Mouse (Mus musculus) ES-E14 (cell line): ENCODE results near the gene Ankrd7. TPM values are rescaled to one million over a fixed set of nuclear protein-coding genes. Genes with fewer than 3 reads are reported as not detected.

Source experiments
- DNase-seq: peaks from one replicate; pipeline ENCODE4 v3.0.0-alpha.2; 2013; ENCODE audit warnings: low read depth, low spot score
- H3K27ac ChIP-seq: 2 replicates; pipeline ENCODE4 v1.5.1; 2012; ENCODE audit warnings: low read depth, mild to moderate bottlenecking, low read length, moderate library complexity, mixed read lengths; ENCODE audit not compliant: poor library complexity, insufficient read depth, severe bottlenecking
- H3K36me3 ChIP-seq: 2 replicates; pipeline ENCODE4 v1.6.1; 2012; ENCODE audit warnings: mild to moderate bottlenecking, low read length, moderate library complexity, mixed read lengths; ENCODE audit not compliant: control insufficient read depth, poor library complexity, insufficient read depth, severe bottlenecking
- H3K4me1 ChIP-seq, 2 experiments: fragments of 150-350 bp in 1 of 2; sonication (generic) in 1 of 2; 2 replicates each; pipeline ENCODE4 v1.6.1; 2012; ENCODE audit warnings: low read length in 2 of 2, mild to moderate bottlenecking in 1 of 2, mixed read lengths in 1 of 2; ENCODE audit not compliant: control insufficient read depth in 2 of 2, insufficient read depth in 2 of 2, poor library complexity in 1 of 2
- H3K4me3 ChIP-seq, 2 experiments: fragments of 150-350 bp in 1 of 2; sonication (generic) in 1 of 2; 2 replicates each; pipeline ENCODE4 v1.5.1; 2012; ENCODE audit warnings: low read length in 2 of 2, low read depth in 1 of 2, mild to moderate bottlenecking in 1 of 2, mixed read lengths in 1 of 2; ENCODE audit not compliant: insufficient read depth in 1 of 2, poor library complexity in 1 of 2, severe bottlenecking in 1 of 2
- H3K9ac ChIP-seq: 2 replicates; pipeline ENCODE4 v1.6.1; 2012; ENCODE audit warnings: low read depth, mild to moderate bottlenecking, low read length, mixed read lengths; ENCODE audit not compliant: poor library complexity, insufficient read depth, severe bottlenecking
- H3K9me3 ChIP-seq: fragments of 150-350 bp; sonication (generic); 2 replicates; pipeline ENCODE4 v1.6.1; 2012; ENCODE audit warnings: low read depth, mild to moderate bottlenecking, low read length; ENCODE audit not compliant: control insufficient read depth, insufficient read depth
- CHD2 ChIP-seq: IDR thresholded peaks from 2 replicates; pipeline ENCODE4 v1.6.1; 2014; ENCODE audit warnings: mild to moderate bottlenecking, low read depth, low read length, inconsistent platforms
- HCFC1 ChIP-seq: IDR thresholded peaks from 2 replicates; pipeline ENCODE4 v1.6.1; 2012; ENCODE audit warnings: low read length, inconsistent platforms, borderline replicate concordance; ENCODE audit not compliant: insufficient read depth
- MAFK ChIP-seq: IDR thresholded peaks from 2 replicates; pipeline ENCODE4 v1.6.1; 2014; ENCODE audit warnings: mild to moderate bottlenecking, low read depth, low read length, inconsistent platforms; ENCODE audit not compliant: insufficient read depth
- ZC3H11A ChIP-seq: IDR thresholded peaks from 2 replicates; pipeline ENCODE4 v1.6.1; 2012; ENCODE audit warnings: low read depth, mild to moderate bottlenecking, inconsistent platforms, low read length, borderline replicate concordance
- ZNF384 ChIP-seq: IDR thresholded peaks from 2 replicates; pipeline ENCODE4 v1.6.1; 2012; ENCODE audit warnings: low read depth, low read length, inconsistent platforms
- in situ Hi-C, 2 experiments: fragments of 600-800 bp; cut with MboI; formaldehyde crosslinking; loops; one replicate each; pipeline ENCODE4 v1.15.1; 2025; ENCODE audit warnings: low sequenced_read_pairs in 2 of 2, inconsistent platforms in 1 of 2; ENCODE audit not compliant: unreplicated experiment in 2 of 2
- total RNA-seq: library from RNA; depleted of rRNA; stranded (reverse); fragments of 300-350 nt; gene quantifications from 2 replicates; pipeline ENCODE4 v1.2.3, GENCODE M21; 2012; rRNA removed

The Ankrd7 gene
- total RNA-seq, 1 experiment: not detected

GRCm38 (mm10) chr6:18894142-18894541, 28.0 kb downstream of the Ankrd7 start:
- TF ChIP-seq MAFK (no peak), CHD2 (no peak), HCFC1 (no peak), ZC3H11A (no peak), ZNF384 (no peak)
- Histone ChIP-seq H3K27ac (no peak overlapping the region), H3K4me3 (no peak overlapping the region), H3K9me3 (no peaks in the 10 kb centered on the region), H3K4me1 (no peaks in the 10 kb centered on the region), H3K36me3 (no peaks in the 10 kb centered on the region), H3K9ac (no peak overlapping the region)
- in situ Hi-C loops: no loop called here
- DNase-seq: no peak

DNA sequence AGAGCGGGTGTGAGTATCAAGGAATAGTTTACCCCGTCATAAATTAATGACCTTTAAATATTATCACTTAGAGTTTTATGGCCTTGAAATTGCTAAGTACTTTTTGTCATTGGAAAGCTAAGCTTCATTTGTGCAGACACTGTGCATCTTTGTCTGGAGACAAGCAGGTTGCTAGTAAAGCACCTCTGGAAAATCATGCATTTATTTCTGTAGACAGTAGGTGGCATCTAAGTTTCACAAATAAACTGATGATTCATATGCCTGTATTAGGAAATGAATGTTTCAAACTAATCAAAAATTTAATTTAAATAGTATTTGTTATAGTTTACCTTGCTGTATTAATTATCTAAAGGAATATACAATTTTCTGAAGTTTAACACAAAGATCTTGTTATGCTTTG, 41.1 kb downstream of the Ankrd7 start:
- in situ Hi-C loops: no loop called here

DNA sequence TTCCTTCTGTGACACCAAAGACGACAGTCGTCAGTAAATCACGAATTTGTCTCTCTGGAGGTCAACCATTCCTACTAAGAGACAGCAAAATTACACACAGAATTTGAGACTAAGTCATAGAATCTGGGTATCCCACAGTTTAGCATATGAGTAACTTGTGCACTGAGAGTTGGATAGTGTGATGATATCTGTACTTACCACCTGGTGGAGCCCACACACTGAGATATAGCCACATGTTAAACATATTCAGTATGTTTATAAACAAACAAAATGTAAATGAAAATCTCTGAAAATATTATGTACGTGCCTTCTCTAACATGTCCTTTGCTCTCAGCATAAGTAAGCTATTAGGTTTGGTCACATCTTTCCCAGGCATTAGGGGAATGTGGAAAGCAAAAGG, 47.1 kb downstream of the Ankrd7 start:
- H3K36me3 ChIP-seq: no peaks in the 10 kb centered on the region
- H3K4me1 ChIP-seq: no peaks in the 10 kb centered on the region
- no peak overlapping the region for H3K4me3 ChIP-seq
- DNase-seq: no peak
- no peak overlapping the region for H3K9ac ChIP-seq
- no peaks in the 10 kb centered on the region for H3K9me3 ChIP-seq
- TF ChIP-seq ZNF384 (no peak), CHD2 (no peak), ZC3H11A (no peak), MAFK (no peak), HCFC1 (no peak)
- in situ Hi-C loops: no loop called here
- H3K27ac ChIP-seq: no peak overlapping the region

More for the DNA sequence above, 41.1 kb downstream of the Ankrd7 start:
- H3K27ac ChIP-seq: no peak overlapping the region
- H3K4me1 ChIP-seq: no peaks in the 10 kb centered on the region
- TF ChIP-seq ZNF384 (no peak), ZC3H11A (no peak), MAFK (no peak), CHD2 (no peak), HCFC1 (no peak)
- H3K9me3 ChIP-seq: no peaks in the 10 kb centered on the region
- H3K4me3 ChIP-seq: no peak overlapping the region
- H3K36me3 ChIP-seq: no peaks in the 10 kb centered on the region
- no peak for DNase-seq
- no peak overlapping the region for H3K9ac ChIP-seq

DNA sequence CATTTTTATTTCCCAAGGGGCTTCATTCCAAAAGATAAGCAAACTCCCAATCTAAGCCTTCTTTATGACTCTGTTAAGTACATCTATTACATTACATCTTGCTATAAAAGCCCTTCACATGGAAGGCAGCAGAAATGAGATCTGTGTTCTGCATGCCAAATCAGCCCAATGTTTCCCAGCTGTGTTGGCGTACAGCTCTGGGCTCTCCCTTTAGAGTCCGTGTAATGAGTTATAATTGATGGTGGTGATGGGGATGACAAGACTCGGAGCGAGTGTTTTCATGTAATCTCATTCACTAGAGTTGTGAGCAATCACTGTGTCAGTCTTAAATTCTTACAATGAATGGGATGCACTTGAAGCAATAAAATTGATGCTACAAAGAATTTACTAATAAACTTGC, 49.9 kb downstream of the Ankrd7 start:
- Histone ChIP-seq H3K27ac (no peak overlapping the region), H3K36me3 (no peaks in the 10 kb centered on the region), H3K4me1 (no peaks in the 10 kb centered on the region), H3K9me3 (no peaks in the 10 kb centered on the region), H3K4me3 (no peak overlapping the region), H3K9ac (no peak overlapping the region)
- in situ Hi-C loops: no loop called here
- DNase-seq: no peak
- TF ChIP-seq ZC3H11A (no peak), ZNF384 (no peak), MAFK (no peak), CHD2 (no peak), HCFC1 (no peak)

DNA sequence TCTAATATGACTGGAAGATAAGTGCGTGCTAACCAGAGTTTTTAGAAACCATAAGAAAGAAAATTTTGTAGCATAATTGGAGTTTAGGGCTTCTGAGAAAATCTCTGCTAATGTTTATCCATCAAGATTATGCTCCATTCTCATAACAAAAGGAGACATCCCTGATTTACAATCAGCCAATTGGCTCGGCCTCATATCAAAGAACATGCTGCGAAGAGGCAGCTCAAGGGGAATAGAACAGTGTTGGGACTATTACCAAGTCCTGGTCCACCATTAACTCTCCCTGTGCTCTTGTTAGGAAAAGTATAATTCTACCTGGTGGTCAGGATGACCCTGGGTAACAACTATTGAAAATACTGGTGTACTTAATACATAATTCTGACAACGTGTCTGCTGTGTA, 50.4 kb downstream of the Ankrd7 start:
- TF ChIP-seq CHD2: no peak
- no peak for TF ChIP-seq HCFC1
- no peak for TF ChIP-seq ZNF384
- no peak for TF ChIP-seq ZC3H11A
- no peak for TF ChIP-seq MAFK
- Histone ChIP-seq H3K36me3 (no peaks in the 10 kb centered on the region), H3K4me3 (no peak overlapping the region), H3K9ac (no peak overlapping the region), H3K27ac (no peak overlapping the region), H3K4me1 (no peaks in the 10 kb centered on the region), H3K9me3 (no peaks in the 10 kb centered on the region)
- in situ Hi-C loops: no loop called here
- no peak for DNase-seq

Other genes starting within 250 kb of the Ankrd7 start
- gene Lsm8, start 17.7 kb upstream of the Ankrd7 start, total RNA-seq: 41.3 and 68.5 TPM in 2 replicates